In genomic region chr4:120925386-120925785, GRCm38 (mm10) we compare ENCODE assay signal across 8 mouse cellular contexts. TPM values are rescaled to one million over a fixed set of nuclear protein-coding genes. Genes with fewer than 3 reads are reported as not detected.
A peak's percentile ranks its signal among the peaks of the same experiment; 100 is the strongest.
DNase-seq lines count a peak whose midpoint lies in the region; ATAC-seq and TF ChIP-seq lines count a peak whose summit lies in the region.

No protein-coding gene starts in this region.

- peak overlapping the region; percentile 50 for H3K4me2 ChIP-seq in embryonic facial prominence, embryonic 12.5 days (replicated peaks)
- peak overlapping the region; percentile 70 for H3K4me2 ChIP-seq in limb, embryonic 12.5 days
- H3K4me2 ChIP-seq in midbrain, embryonic 11.5 days = peak overlapping the region; percentile 46

- intact Hi-C loops in heart, postnatal 25 days (cut with DNase I) = no loop called here

- H3K27ac ChIP-seq in embryonic facial prominence, embryonic 12.5 days = peak overlapping the region; percentile 89
- H3K27ac ChIP-seq in hindbrain, embryonic 10.5 days = peak overlapping the region; percentile 94
- peak overlapping the region; percentile 87 for H3K27ac ChIP-seq in limb, embryonic 12.5 days
- peak overlapping the region; percentile 80 for H3K27ac ChIP-seq in midbrain, embryonic 11.5 days (ENCODE audit: low read depth, low read length)
- H3K27ac ChIP-seq in thymus, adult 2 months (ENCODE audit: control insufficient read depth, insufficient read depth, low read length) = peak overlapping the region; percentile 66

- H3K4me3 ChIP-seq in embryonic facial prominence, embryonic 12.5 days = peak overlapping the region; percentile 68
- H3K4me3 ChIP-seq in hindbrain, embryonic 10.5 days = peak overlapping the region; percentile 63
- H3K4me3 ChIP-seq in limb, embryonic 12.5 days (replicated peaks) = peak overlapping the region; percentile 62
- peak overlapping the region; percentile 43 for H3K4me3 ChIP-seq in midbrain, embryonic 11.5 days (ENCODE audit: low read depth, low read length)
- peak overlapping the region; percentile 93; the same call in 1 of the 2 replicates for H3K4me3 ChIP-seq in thymus, adult 2 months (ENCODE audit: control insufficient read depth, insufficient read depth, low read length)

- H3K36me3 ChIP-seq in embryonic facial prominence, embryonic 12.5 days = peaks cover 27% of the 10 kb centered on the region
- peaks cover 32% of the 10 kb centered on the region for H3K36me3 ChIP-seq in hindbrain, embryonic 10.5 days
- peaks cover 29% of the 10 kb centered on the region for H3K36me3 ChIP-seq in limb, embryonic 12.5 days
- peaks cover 13% of the 10 kb centered on the region for H3K36me3 ChIP-seq in midbrain, embryonic 11.5 days (ENCODE audit: control insufficient read depth, insufficient read depth, low read length)
- peaks cover 8% of the 10 kb centered on the region for H3K36me3 ChIP-seq in thymus, adult 2 months (ENCODE audit: control insufficient read depth, insufficient read depth, low read length)

- ATAC-seq in embryonic facial prominence, embryonic 12.5 days (ENCODE audit: insufficient number of reproducible peaks, insufficient read depth, low FRiP score, low TSS enrichment) = no peak
- ATAC-seq in limb, embryonic 12.5 days (ENCODE audit: insufficient number of reproducible peaks, insufficient read depth, low FRiP score, low TSS enrichment, low read depth) = no peak
- peak; percentile 49; the same call in 1 of the 2 replicates for ATAC-seq in midbrain, embryonic 11.5 days (ENCODE audit: low FRiP score)

- peaks cover 12% of the 10 kb centered on the region for H3K9me3 ChIP-seq in embryonic facial prominence, embryonic 12.5 days
- H3K9me3 ChIP-seq in hindbrain, embryonic 10.5 days = peaks cover 14% of the 10 kb centered on the region
- H3K9me3 ChIP-seq in limb, embryonic 12.5 days = peaks cover 25% of the 10 kb centered on the region
- H3K9me3 ChIP-seq in midbrain, embryonic 11.5 days (ENCODE audit: control insufficient read depth, low read length) = no peaks in the 10 kb centered on the region; the same call in 1 of the 2 replicates

- peak; percentile 42 to 49 for DNase-seq in heart, adult 18-20 months
- DNase-seq in heart, postnatal 25 days (ENCODE audit: low spot score) = no peak
- peak; percentile 33 for DNase-seq in R1 (ENCODE audit: low read depth, low spot score)
- peak; percentile 30 for DNase-seq in hindbrain, embryonic 10.5 days (ENCODE audit: low spot score)
- peak; percentile 89 for DNase-seq in midbrain, embryonic 11.5 days (ENCODE audit: low spot score, missing footprints)
- peak; percentile 65 for DNase-seq in thymus, adult 2 months

- H3K27me3 ChIP-seq in embryonic facial prominence, embryonic 12.5 days = no peaks in the 10 kb centered on the region
- H3K27me3 ChIP-seq in hindbrain, embryonic 10.5 days (ENCODE audit: insufficient read depth, poor library complexity, severe bottlenecking) = no peaks in the 10 kb centered on the region
- H3K27me3 ChIP-seq in limb, embryonic 12.5 days = no peaks in the 10 kb centered on the region
- H3K27me3 ChIP-seq in midbrain, embryonic 11.5 days (ENCODE audit: control insufficient read depth, insufficient read depth, low read length) = no peaks in the 10 kb centered on the region
- H3K27me3 ChIP-seq in thymus, adult 2 months (ENCODE audit: control insufficient read depth, insufficient read depth, low read length) = no peaks in the 10 kb centered on the region

- TF ChIP-seq POLR2A in thymus, adult 2 months (IDR thresholded peaks at IDR 0.05; ENCODE audit: control insufficient read depth, extremely low read depth, insufficient read depth, low read length, poor library complexity) = no peak

- no peaks in the 10 kb centered on the region for H3K4me1 ChIP-seq in embryonic facial prominence, embryonic 12.5 days
- peaks cover 18% of the 10 kb centered on the region; the same call in 1 of the 2 replicates for H3K4me1 ChIP-seq in hindbrain, embryonic 10.5 days (replicated peaks)
- H3K4me1 ChIP-seq in limb, embryonic 12.5 days (replicated peaks) = no peaks in the 10 kb centered on the region; the same call in 1 of the 2 replicates
- peaks cover 2% of the 10 kb centered on the region; the same call in 1 of the 2 replicates for H3K4me1 ChIP-seq in midbrain, embryonic 11.5 days (ENCODE audit: control insufficient read depth, insufficient read depth, low read length)
- no peaks in the 10 kb centered on the region; the same call in 1 of the 2 replicates for H3K4me1 ChIP-seq in thymus, adult 2 months (replicated peaks; ENCODE audit: control insufficient read depth, insufficient read depth, low read length)

- TF ChIP-seq CTCF in thymus, adult 2 months (IDR thresholded peaks at IDR 0.05; ENCODE audit: borderline replicate concordance, control insufficient read depth, extremely low read depth, insufficient read depth, low read length, poor library complexity) = no peak

- H3K9ac ChIP-seq in embryonic facial prominence, embryonic 12.5 days = peak overlapping the region; percentile 71
- H3K9ac ChIP-seq in limb, embryonic 12.5 days (replicated peaks) = peak overlapping the region; percentile 73
- H3K9ac ChIP-seq in midbrain, embryonic 11.5 days (ENCODE audit: low read length) = peak overlapping the region; percentile 64

- WGBS in embryonic facial prominence, embryonic 12.5 days = 20% methylated on average over 3 of the region's 3 CpGs
- WGBS in hindbrain, embryonic 10.5 days = 22% methylated on average over 3 of the region's 3 CpGs
- WGBS in limb, embryonic 12.5 days = 16% methylated on average over 3 of the region's 3 CpGs
- 20% methylated on average over 3 of the region's 3 CpGs for WGBS in midbrain, embryonic 11.5 days
- WGBS in thymus, adult 2 months = 12% methylated on average over 3 of the region's 3 CpGs

RNA-seq across cellular contexts. Expression of gene Exo5, which starts 0.6 kb away (rescaled TPM):
- 1 to 10 TPM; 1.9 to 2.0 TPM for total RNA-seq in heart, adult 18-20 months (2021)
- total RNA-seq in heart, postnatal 25 days (2021) = 1 to 10 TPM; 3.9 to 4.4 TPM
- polyA plus RNA-seq in embryonic facial prominence, embryonic 12.5 days (2016; fragmentation: Nextera tagmentation; extraction: Ambion mirVana) = 31.1 and 33.1 TPM in 2 replicates
- 32.3 and 34.8 TPM in 2 replicates for polyA plus RNA-seq in hindbrain, embryonic 10.5 days (2016; fragmentation: Nextera tagmentation; extraction: Ambion mirVana)
- 34.7 and 34.8 TPM in 2 replicates for polyA plus RNA-seq in limb, embryonic 12.5 days (2016; fragmentation: Nextera tagmentation; extraction: Ambion mirVana)
- polyA plus RNA-seq in midbrain, embryonic 11.5 days (2014; fragmentation: Nextera tagmentation; extraction: Ambion mirVana) = 32.0 and 32.3 TPM in 2 replicates
- 10.9 and 11.7 TPM in 2 replicates for polyA plus RNA-seq in thymus, adult 2 months (2012; rRNA removed)

RNA-seq across cellular contexts. Expression of gene Zfp69, which starts 26.1 kb away (rescaled TPM):
- total RNA-seq in heart, adult 18-20 months (2021) = 1 to 10 TPM in 1 of 2 experiments, under 1 TPM in 1; 0.75 to 1.1 TPM
- total RNA-seq in heart, postnatal 25 days (2021) = 1 to 10 TPM in 1 of 2 experiments, under 1 TPM in 1; 0.95 to 1.2 TPM
- polyA plus RNA-seq in embryonic facial prominence, embryonic 12.5 days (2016; fragmentation: Nextera tagmentation; extraction: Ambion mirVana) = 11.2 and 11.8 TPM in 2 replicates
- 9.2 and 9.3 TPM in 2 replicates for polyA plus RNA-seq in hindbrain, embryonic 10.5 days (2016; fragmentation: Nextera tagmentation; extraction: Ambion mirVana)
- 12.4 and 13.0 TPM in 2 replicates for polyA plus RNA-seq in limb, embryonic 12.5 days (2016; fragmentation: Nextera tagmentation; extraction: Ambion mirVana)
- 9.0 and 9.6 TPM in 2 replicates for polyA plus RNA-seq in midbrain, embryonic 11.5 days (2014; fragmentation: Nextera tagmentation; extraction: Ambion mirVana)
- polyA plus RNA-seq in thymus, adult 2 months (2012; rRNA removed) = 3.2 and 3.4 TPM in 2 replicates

Comparison
In these comparisons a context has a peak if more than half of its experiments do, and no peak if none do; other contexts are left out.
1. H3K4me3 ChIP-seq: peak in every context shown above with its lines; median percentile 93 in thymus, adult 2 months; 68 in embryonic facial prominence, embryonic 12.5 days; 63 in hindbrain, embryonic 10.5 days; 62 in limb, embryonic 12.5 days; 43 in midbrain, embryonic 11.5 days.